Mouse (Mus musculus) mouse trophoblast stem cell (cell line): ENCODE results near the gene Vezf1.

ENCODE experiments used
- in situ Hi-C, 2 experiments: fragments of 300-500 bp; cut with MseI, MboI; formaldehyde crosslinking; loops; 2 replicates in 1 of 2; 3 replicates in 1 of 2; pipeline ENCODE4 v1.15.1; 2025

Gene Vezf1

GRCm38 (mm10) chr11:88053821-88054220, 14.3 kb upstream of the Vezf1 start:
- in situ Hi-C loops: no loop called here

DNA sequence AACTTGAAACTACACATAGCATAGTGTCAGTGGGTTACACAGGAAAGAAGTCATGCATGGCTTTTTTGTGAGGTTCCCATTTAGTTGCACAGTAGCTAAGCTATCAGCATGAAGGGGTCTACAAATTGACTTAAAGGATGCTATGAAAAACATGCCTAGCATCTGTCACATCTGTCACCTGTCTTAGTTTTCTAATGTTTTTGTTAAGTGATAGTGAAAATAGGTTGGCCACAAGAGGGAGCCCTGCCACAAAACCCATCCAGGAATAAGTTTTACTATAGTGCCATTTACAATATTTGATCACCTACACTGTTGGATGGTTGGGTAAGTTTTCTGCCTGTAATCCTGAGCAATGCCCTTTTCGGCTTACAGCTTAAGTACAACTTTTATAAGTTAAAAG, 13.5 kb upstream of the Vezf1 start:
- in situ Hi-C loops: no loop called here

DNA sequence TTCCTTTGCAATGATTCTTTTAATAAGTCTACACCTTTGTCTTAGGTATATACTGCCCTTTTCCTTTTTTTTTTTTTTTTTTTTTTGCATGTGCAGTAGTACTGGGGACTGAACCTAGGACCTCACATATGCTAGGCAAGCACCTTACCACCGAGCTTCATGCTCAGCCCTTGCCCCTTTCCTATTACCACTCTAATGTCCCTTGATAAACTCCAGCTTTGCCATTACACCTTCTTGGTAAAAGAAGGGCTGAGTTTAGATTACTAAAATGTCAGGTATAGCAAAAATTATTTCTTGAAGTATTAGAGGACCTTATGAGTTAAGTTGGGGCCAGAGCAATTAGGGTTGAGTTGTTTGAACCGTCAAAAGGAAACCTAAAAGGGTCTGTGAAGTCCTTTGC, 12.3 kb upstream of the Vezf1 start:
- in situ Hi-C loops: loop anchor here in 1 of 2 experiments (5.0 kb wide), 1 partner anchor 142 kb away; no protein-coding TSS in a partner anchor

GRCm38 (mm10) chr11:88057788-88058187, 10.3 kb upstream of the Vezf1 start:
- in situ Hi-C loops: loop anchor here in 1 of 2 experiments (5.0 kb wide), 1 partner anchor 140 kb away; no protein-coding TSS in a partner anchor

DNA sequence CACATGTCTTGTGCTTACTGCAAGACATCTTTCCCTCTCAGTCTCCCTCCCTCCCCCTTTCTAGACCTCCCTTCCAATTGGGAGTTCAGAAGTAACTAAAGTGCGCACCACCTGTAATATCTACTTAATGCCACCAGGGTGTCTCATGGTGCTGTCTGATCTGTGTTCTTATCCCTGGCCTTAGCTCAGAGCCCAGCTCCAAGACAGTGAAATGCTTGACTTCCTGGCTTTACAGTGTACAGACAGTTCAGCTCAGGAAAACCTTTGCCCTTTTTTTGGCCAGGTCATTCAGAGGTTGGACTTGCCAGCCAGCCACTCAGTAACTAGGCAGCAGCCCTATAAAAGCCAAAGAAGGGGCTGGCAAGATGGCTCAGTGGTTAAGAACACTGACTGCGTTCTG, 8.9 kb upstream of the Vezf1 start:
- in situ Hi-C loops: loop anchor here in 1 of 2 experiments (5.0 kb wide), 1 partner anchor 138 kb away; no protein-coding TSS in a partner anchor

DNA sequence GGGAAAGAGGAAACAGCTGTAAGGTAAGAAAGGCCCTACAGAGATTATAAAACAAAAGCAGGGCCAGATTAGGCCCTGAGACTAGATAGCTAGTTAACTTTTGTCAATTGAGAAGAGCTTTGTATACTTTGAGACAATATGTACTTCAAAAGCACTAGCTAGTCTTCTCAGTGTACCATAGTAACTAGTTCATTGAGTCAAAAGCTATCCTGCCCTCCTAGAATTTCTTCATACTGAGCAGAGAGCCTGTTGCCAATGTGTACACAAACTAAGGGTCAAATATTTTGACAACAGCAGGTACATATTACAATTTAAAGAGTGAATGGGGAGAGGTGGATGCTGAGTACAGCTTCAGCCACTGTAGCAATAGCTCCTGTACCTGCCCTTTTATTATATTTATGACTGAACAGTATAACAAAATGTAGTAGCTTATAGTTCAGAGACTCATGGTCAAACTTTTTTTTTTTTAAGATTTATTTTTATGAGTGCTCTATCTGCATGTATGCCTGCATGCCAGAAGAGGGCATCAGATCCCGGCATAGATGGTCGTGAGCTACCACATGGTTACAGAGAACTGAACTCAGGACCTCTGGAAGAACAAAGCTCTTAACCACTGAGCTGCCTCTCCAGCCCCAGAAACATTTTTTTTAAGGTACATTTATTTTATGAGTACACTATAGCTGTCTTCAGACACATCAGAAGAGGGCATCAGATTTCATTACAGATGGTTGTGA, 6.0 kb upstream of the Vezf1 start:
- in situ Hi-C loops: loop anchor here in 1 of 2 experiments (5.0 kb wide), 1 partner anchor 135 kb away; no protein-coding TSS in a partner anchor

DNA sequence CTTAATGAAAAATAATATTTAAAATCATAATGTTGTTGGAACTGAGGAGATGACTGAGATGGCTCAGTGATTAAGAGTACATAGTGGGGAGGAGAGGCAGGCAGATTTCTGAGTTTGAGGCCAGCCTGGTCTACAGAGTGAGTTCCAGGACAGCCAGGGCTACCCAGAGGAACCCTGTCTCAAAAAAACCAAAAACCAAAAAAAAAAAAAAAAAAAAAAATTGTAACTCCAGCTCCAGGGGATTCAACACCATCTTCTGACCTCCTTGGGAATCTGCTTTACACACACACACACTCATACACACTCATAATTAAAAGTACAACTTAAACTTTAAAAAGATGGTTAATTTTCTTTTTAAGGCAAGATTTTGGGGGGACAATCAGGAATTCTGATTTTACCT, 2.3 kb upstream of the Vezf1 start:
- in situ Hi-C loops: no loop called here

GRCm38 (mm10) chr11:88067191-88067585, 891 bp upstream of the Vezf1 start:
- in situ Hi-C loops: no loop called here

- in situ Hi-C loops: no loop called here
Measured at GRCm38 (mm10) chr11:88068411-88069245, 549 bp downstream of the Vezf1 start.

GRCm38 (mm10) chr11:88069246-88069570, 1.1 kb downstream of the Vezf1 start:
- in situ Hi-C loops: no loop called here

GRCm38 (mm10) chr11:88070392-88070791, 2.3 kb downstream of the Vezf1 start:
- in situ Hi-C loops: no loop called here

DNA sequence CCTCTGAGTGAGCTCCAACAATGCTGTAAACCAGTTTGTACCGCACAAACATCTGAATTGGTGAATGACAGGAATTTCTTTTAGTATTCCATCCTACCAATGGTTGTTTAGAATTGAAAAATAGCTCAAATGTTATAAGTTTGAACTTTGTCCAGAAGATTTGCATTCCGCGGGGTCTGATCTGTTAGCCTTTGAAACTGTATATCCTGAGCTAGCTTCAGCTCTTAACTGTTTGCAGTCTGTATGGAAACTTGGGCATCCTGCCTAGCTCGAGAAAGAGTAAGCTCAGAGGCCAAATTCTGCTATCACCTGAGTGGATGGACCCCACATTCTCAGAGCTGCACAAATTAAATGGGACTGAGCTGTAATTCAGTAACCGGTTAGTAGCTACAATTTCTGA, 3.0 kb downstream of the Vezf1 start:
- in situ Hi-C loops: no loop called here

GRCm38 (mm10) chr11:88073343-88073875, 5.3 kb downstream of the Vezf1 start:
- in situ Hi-C loops: no loop called here

DNA sequence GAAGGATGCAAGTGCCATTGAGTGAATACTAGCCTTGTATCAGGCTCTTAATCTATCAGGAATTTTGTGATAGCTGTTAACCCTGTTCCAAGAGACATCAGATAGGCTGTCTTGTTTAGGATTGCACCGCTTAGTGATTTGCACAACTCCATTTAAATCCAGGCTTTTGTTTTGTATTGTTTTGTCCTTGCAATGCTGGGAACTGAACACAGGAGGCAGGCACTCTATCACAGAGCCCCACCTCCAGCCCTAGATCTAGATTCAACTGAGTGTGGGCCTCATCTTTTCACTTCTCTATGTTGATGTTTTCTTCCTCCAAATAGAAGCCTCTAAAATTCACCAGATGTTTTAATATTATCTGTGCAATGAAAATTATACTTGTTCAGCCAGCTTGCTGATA, 7.6 kb downstream of the Vezf1 start:
- in situ Hi-C loops: no loop called here

- in situ Hi-C loops: no loop called here
Measured at GRCm38 (mm10) chr11:88076394-88076793, 8.3 kb downstream of the Vezf1 start.

GRCm38 (mm10) chr11:88083699-88084098, 15.6 kb downstream of the Vezf1 start:
- in situ Hi-C loops: no loop called here

DNA sequence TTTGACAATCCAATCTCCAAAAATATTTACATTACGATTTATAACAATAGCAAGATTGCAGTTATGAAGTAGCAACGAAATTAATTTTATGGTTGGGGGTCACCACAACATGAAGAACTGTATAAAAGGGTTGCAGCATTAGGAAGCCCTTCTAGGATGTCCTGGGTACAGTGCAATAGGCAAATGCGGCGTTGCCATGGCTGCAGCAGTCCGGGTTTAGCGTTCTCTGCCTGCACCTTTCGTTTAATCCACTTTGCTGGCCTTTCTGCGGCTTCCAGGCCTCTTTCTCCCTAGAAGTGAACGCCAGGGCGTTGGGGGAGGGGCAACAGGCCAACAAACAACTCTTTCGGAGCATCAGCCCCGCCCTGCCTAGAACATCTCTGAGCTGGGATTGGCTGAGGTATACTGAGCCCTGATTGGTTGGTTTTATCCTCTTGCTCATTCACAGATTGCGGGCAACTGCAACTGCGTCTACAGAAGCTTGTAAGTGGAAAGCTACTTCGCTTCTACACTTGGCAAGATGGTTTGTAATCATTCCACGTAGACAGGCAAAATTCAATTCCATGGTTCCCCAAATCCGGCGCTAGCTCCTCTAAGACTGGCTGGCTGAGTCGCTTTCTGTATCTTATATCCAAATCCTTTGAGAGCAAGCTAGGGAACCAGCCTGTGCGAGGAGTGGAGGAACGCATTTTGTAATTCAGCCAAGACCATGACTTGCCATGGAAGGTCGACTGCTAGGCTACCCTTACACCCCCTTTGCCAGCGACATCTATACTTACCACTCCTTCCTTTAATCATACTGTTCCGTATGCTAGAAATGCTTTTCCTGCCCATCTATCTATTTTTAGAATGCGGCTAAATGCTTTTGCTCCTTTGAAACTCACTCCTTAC, 18.9 kb downstream of the Vezf1 start:
- in situ Hi-C loops: no loop called here

DNA sequence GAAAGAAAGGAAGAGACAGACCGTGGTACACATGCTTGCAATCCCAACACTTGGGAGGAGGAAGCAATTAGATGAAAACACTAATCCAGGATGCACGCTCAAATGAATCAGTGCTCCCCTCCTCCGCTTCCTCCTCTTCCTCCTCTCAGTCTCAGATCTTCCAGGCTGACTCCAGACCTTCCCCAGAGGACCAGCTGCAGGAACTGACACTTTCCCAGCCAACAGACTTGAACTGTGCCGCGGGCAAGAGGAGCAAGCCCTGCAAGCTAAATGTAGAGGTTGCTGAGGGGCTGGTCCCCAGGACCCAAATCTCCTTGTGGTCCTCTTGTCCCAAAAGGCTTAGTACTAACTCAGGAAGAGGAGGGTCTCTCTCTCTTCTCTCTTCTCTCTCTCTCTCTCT, 21.1 kb downstream of the Vezf1 start:
- in situ Hi-C loops: no loop called here

DNA sequence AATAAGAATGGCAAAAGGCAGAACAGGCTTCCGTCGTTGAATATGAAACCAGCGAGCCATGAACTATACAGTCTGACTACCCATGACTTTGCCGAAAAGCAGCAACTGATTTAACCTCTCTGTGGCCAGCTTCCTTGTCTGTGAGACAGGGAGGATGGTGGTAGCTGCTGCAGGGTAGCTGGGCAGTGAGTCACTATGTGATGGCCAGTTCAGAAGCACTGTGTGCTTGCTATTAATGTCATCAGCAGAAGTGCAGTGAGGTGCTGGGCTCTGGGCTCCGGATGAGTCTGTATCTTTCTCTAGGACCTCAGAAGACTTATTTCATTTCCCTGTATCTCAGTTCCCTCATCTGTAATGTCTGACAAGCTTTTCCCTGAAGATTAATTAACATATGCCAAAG, 22.2 kb downstream of the Vezf1 start:
- in situ Hi-C loops: no loop called here

DNA sequence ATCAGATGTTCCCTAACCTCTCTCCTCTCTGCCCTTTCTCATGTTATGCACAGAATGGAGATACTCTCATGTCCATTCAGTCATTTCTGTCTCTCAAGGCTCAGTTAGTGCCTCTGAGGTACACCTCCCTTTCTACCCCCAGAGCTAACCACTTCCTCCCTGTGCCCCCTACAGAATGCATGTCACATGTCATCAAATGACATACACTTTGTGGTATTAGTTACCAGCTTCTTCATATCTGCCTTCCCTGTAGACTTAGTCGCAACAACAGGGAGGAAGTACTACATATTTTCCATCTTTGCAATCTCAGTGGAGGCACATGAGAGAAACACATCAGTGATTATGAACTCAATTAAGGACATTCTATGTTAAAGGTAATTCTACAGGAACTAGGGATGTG, 23.9 kb downstream of the Vezf1 start:
- in situ Hi-C loops: no loop called here

GRCm38 (mm10) chr11:88097173-88097572, 29.1 kb downstream of the Vezf1 start:
- in situ Hi-C loops: no loop called here
